Mouse (Mus musculus) stomach, postnatal 0 days (tissue): ENCODE measurements around the gene Pde10a.

Source experiments
- CTCF ChIP-seq: IDR thresholded peaks from 2 replicates; pipeline ENCODE4 v1.5.1; 2016; ENCODE audit warnings: antibody characterized with exemption, low read depth, mild to moderate bottlenecking, moderate library complexity
- EP300 ChIP-seq: optimal IDR thresholded peaks from 2 replicates; pipeline ENCODE3; 2016; ENCODE audit warnings: antibody characterized with exemption

- no peak for TF ChIP-seq EP300
- TF ChIP-seq CTCF = no peak
These were observed 277.2 kb downstream of the Pde10a start for GRCm38 (mm10) chr17:8802161-8802888.
